Mouse (Mus musculus) CH12.LX (cell line): Measurements from ENCODE around the gene Slc22a14. TPM values are rescaled to one million over a fixed set of nuclear protein-coding genes. Genes with fewer than 3 reads are reported as not detected.

ENCODE experiments used
- DNase-seq: peaks from one replicate; pipeline ENCODE4 v3.0.0-alpha.2; 2013; ENCODE audit errors: extremely low read depth
- H3K27ac ChIP-seq: 2 replicates; pipeline ENCODE4 v1.5.1; 2012; ENCODE audit warnings: low read depth, mild to moderate bottlenecking, control low read depth, moderate library complexity; ENCODE audit not compliant: insufficient read depth
- H3K27me3 ChIP-seq: replicated peaks from 2 replicates; pipeline ENCODE3; 2012; ENCODE audit warnings: inconsistent platforms
- H3K36me3 ChIP-seq, 2 experiments: replicated peaks in 1 of 2; 2 replicates each; pipeline versions ENCODE3 to v1.6.1; 2012; ENCODE audit warnings: inconsistent platforms in 1 of 2, low read length in 1 of 2, mild to moderate bottlenecking in 1 of 2, mixed read lengths in 1 of 2, moderate library complexity in 1 of 2; ENCODE audit not compliant: control insufficient read depth in 1 of 2, insufficient read depth in 1 of 2
- H3K4me1 ChIP-seq, 2 experiments: 2 replicates each; pipeline ENCODE4 v1.6.1; 2012; ENCODE audit warnings: inconsistent platforms in 1 of 2, moderate library complexity in 1 of 2; ENCODE audit not compliant: insufficient read depth in 2 of 2, control insufficient read depth in 1 of 2
- H3K4me2 ChIP-seq: 2 replicates; pipeline ENCODE4 v1.6.1; 2012; ENCODE audit warnings: low read depth, mild to moderate bottlenecking, control low read depth; ENCODE audit not compliant: poor library complexity, insufficient read depth, severe bottlenecking
- H3K4me3 ChIP-seq, 3 experiments: fragments of 150-350 bp in 1 of 3; sonication (generic) in 1 of 3; replicated peaks in 1 of 3; 2 replicates each; pipeline versions ENCODE3 to v1.5.1; 2011 to 2012; ENCODE audit warnings: low read depth in 2 of 3, low read length in 2 of 3, mild to moderate bottlenecking in 2 of 3, moderate library complexity in 2 of 3, control low read depth in 1 of 3, improper control_type of control experiment in 1 of 3, inconsistent platforms in 1 of 3, mixed read lengths in 1 of 3; ENCODE audit not compliant: poor library complexity in 1 of 3
- H3K79me2 ChIP-seq: replicated peaks from 2 replicates; pipeline ENCODE4 v1.6.1; 2012; ENCODE audit warnings: mild to moderate bottlenecking, moderate library complexity; ENCODE audit not compliant: control insufficient read depth, poor library complexity, insufficient read depth, severe bottlenecking; ENCODE audit errors: extremely low read depth
- H3K9ac ChIP-seq: 2 replicates; pipeline ENCODE4 v1.6.1; 2012; ENCODE audit warnings: low read depth, mild to moderate bottlenecking, control low read depth, moderate library complexity; ENCODE audit not compliant: insufficient read depth
- H3K9me3 ChIP-seq: replicated peaks from 2 replicates; pipeline ENCODE3; 2012; ENCODE audit warnings: low read length, inconsistent platforms, mixed read lengths
- BHLHE40 ChIP-seq: IDR thresholded peaks from 2 replicates; pipeline ENCODE4 v1.6.1; 2011; ENCODE audit warnings: mild to moderate bottlenecking, low read depth, low read length, improper control_type of control experiment
- CHD2 ChIP-seq: IDR thresholded peaks from 2 replicates; pipeline ENCODE4 v1.6.1; 2011; ENCODE audit warnings: low read length, improper control_type of control experiment
- E2F4 ChIP-seq: IDR thresholded peaks from 2 replicates; pipeline ENCODE4 v1.6.1; 2011; ENCODE audit warnings: low read depth, low read length, improper control_type of control experiment; ENCODE audit not compliant: insufficient replicate concordance
- ELF1 ChIP-seq: IDR thresholded peaks from 2 replicates; pipeline ENCODE4 v1.6.1; 2014; ENCODE audit warnings: low read depth, mild to moderate bottlenecking, inconsistent platforms, low read length, improper control_type of control experiment
- ETS1 ChIP-seq: conservative IDR thresholded peaks from 2 replicates; pipeline ENCODE4 v1.6.1; 2012; ENCODE audit warnings: low read depth, mild to moderate bottlenecking, inconsistent platforms, low read length, improper control_type of control experiment, moderate library complexity
- GABPA ChIP-seq: IDR thresholded peaks from 2 replicates; pipeline ENCODE4 v1.6.1; 2012; ENCODE audit warnings: low read depth, low read length, improper control_type of control experiment, inconsistent platforms; ENCODE audit not compliant: insufficient replicate concordance
- HCFC1 ChIP-seq: IDR thresholded peaks from 2 replicates; pipeline ENCODE4 v1.6.1; 2012; ENCODE audit warnings: low read depth, mild to moderate bottlenecking, inconsistent platforms, low read length, improper control_type of control experiment
- IRF4 ChIP-seq: IDR thresholded peaks from 2 replicates; pipeline ENCODE4 v1.6.1; 2014; ENCODE audit warnings: low read depth, mild to moderate bottlenecking, inconsistent platforms, low read length, improper control_type of control experiment
- JUND ChIP-seq: conservative IDR thresholded peaks from 2 replicates; pipeline ENCODE4 v1.6.1; 2011; ENCODE audit warnings: low read depth, low read length, improper control_type of control experiment
- MAFK ChIP-seq: IDR thresholded peaks from 2 replicates; pipeline ENCODE4 v1.6.1; 2011; ENCODE audit warnings: low read length, improper control_type of control experiment; ENCODE audit not compliant: insufficient replicate concordance
- MAZ ChIP-seq: IDR thresholded peaks from 2 replicates; pipeline ENCODE4 v1.6.1; 2012; ENCODE audit warnings: low read depth, mild to moderate bottlenecking, inconsistent platforms, low read length, improper control_type of control experiment, moderate library complexity
- MEF2A ChIP-seq: IDR thresholded peaks from 2 replicates; pipeline ENCODE4 v1.6.1; 2014; ENCODE audit warnings: low read depth, mild to moderate bottlenecking, inconsistent platforms, low read length, improper control_type of control experiment, borderline replicate concordance
- NELFE ChIP-seq: IDR thresholded peaks from 2 replicates; pipeline ENCODE4 v1.6.1; 2011; ENCODE audit warnings: low read depth, low read length, improper control_type of control experiment
- PAX5 ChIP-seq: IDR thresholded peaks from 2 replicates; pipeline ENCODE4 v1.6.1; 2012; ENCODE audit warnings: low read length, inconsistent platforms, mixed read lengths
- SIN3A ChIP-seq: IDR thresholded peaks from 2 replicates; pipeline ENCODE4 v1.6.1; 2012; ENCODE audit warnings: low read length, improper control_type of control experiment, inconsistent platforms
- SMC3 ChIP-seq: IDR thresholded peaks from 2 replicates; pipeline ENCODE4 v1.6.1; 2011; ENCODE audit warnings: low read depth, low read length, improper control_type of control experiment
- UBTF ChIP-seq: IDR thresholded peaks from 2 replicates; pipeline ENCODE4 v1.6.1; 2012; ENCODE audit warnings: low read depth, mild to moderate bottlenecking, inconsistent platforms, low read length, improper control_type of control experiment, moderate library complexity
- ZC3H11A ChIP-seq: IDR thresholded peaks from 2 replicates; pipeline ENCODE4 v1.6.1; 2012; ENCODE audit warnings: low read depth, mild to moderate bottlenecking, inconsistent platforms, low read length, improper control_type of control experiment
- ZKSCAN1 ChIP-seq: IDR thresholded peaks from 2 replicates; pipeline ENCODE4 v1.6.1; 2012; ENCODE audit warnings: low read depth, inconsistent platforms, low read length, improper control_type of control experiment, borderline replicate concordance
- ZNF384 ChIP-seq: IDR thresholded peaks from 2 replicates; pipeline ENCODE4 v1.6.1; 2012; ENCODE audit warnings: low read depth, low read length, improper control_type of control experiment, inconsistent platforms
- dilution Hi-C: fragments of 300-500 bp; cut with MboI; formaldehyde crosslinking; loops from 2 replicates; pipeline ENCODE4 v1.14.3; 2020; ENCODE audit warnings: low sequenced_read_pairs; ENCODE audit not compliant: extremely low pct_unique_long_range_greater_than_20kb, extremely low pct_ligation_motif_present
- in situ Hi-C: fragments of 300-500 bp; cut with MboI; formaldehyde crosslinking; loops from 3 replicates; pipeline ENCODE4 v1.14.3; 2019; ENCODE audit warnings: low sequenced_read_pairs, low pct_ligation_motif_present, low pct_unique_long_range_greater_than_20kb, mixed read lengths
- polyA plus RNA-seq: library from polyadenylated mRNA; unstranded; fragments of >175 nt; gene quantifications from 2 replicates; pipeline ENCODE4 v1.2.1, GENCODE M21; 2012; ENCODE audit warnings: low read depth; ENCODE audit not compliant: insufficient read length
- total RNA-seq, 2 experiments: library from RNA; depleted of rRNA; stranded (reverse); fragments of 300-350 nt in 1 of 2; fragments of >200 nt in 1 of 2; gene quantifications; 2 replicates each; pipeline ENCODE4 v1.2.3; 2012 to 2014

The Slc22a14 gene
- total and polyA plus RNA-seq, 3 experiments: not detected

- TF ChIP-seq MEF2A: no peak
- no peak for TF ChIP-seq MAFK
- no peak for TF ChIP-seq ETS1
- TF ChIP-seq ZNF384: no peak
- no peak for TF ChIP-seq NELFE
- TF ChIP-seq ELF1: no peak
- no peak for TF ChIP-seq PAX5
- no peak for TF ChIP-seq E2F4
- TF ChIP-seq GABPA: no peak
- no peak for TF ChIP-seq ZC3H11A
- TF ChIP-seq JUND: no peak
- no peak for TF ChIP-seq BHLHE40
Measured at GRCm38 (mm10) chr9:119203617-119204016, 161.7 kb downstream of the Slc22a14 start.

GRCm38 (mm10) chr9:119201653-119202052 lies 163.7 kb downstream of the Slc22a14 start:
- Histone ChIP-seq H3K9ac (no peak overlapping the region), H3K27ac (no peak overlapping the region), H3K4me2 (no peak overlapping the region), H3K27me3 (peaks cover 4% of the 10 kb centered on the region), H3K4me3 (no peak overlapping the region), H3K9me3 (peaks cover 2% of the 10 kb centered on the region), H3K79me2 (no peaks in the 10 kb centered on the region), H3K36me3 (no peaks in the 10 kb centered on the region), H3K4me1 (no peaks in the 10 kb centered on the region)
- dilution Hi-C loops (no loop called here), in situ Hi-C loops (no loop called here)
- TF ChIP-seq SIN3A: no peak
- no peak for TF ChIP-seq UBTF
- no peak for TF ChIP-seq ZKSCAN1
- TF ChIP-seq MEF2A: no peak
- no peak for TF ChIP-seq ZC3H11A
- TF ChIP-seq MAFK: no peak
- TF ChIP-seq SMC3: no peak
- TF ChIP-seq ZNF384: no peak
- no peak for TF ChIP-seq MAZ
- no peak for TF ChIP-seq ELF1
- TF ChIP-seq IRF4: no peak
- TF ChIP-seq CHD2: no peak
- no peak for TF ChIP-seq HCFC1
- no peak for DNase-seq

More at GRCm38 (mm10) chr9:119203617-119204016, 161.7 kb downstream of the Slc22a14 start:
- H3K4me2 ChIP-seq: no peak overlapping the region
- no peaks in the 10 kb centered on the region for H3K79me2 ChIP-seq
- peaks cover 2% of the 10 kb centered on the region for H3K9me3 ChIP-seq
- dilution Hi-C loops: no loop called here
- no peaks in the 10 kb centered on the region for H3K36me3 ChIP-seq
- no peak for DNase-seq
- no peak overlapping the region for H3K9ac ChIP-seq
- in situ Hi-C loops: no loop called here
- H3K27ac ChIP-seq: no peak overlapping the region
- H3K4me3 ChIP-seq: no peak overlapping the region
- peaks cover 4% of the 10 kb centered on the region for H3K27me3 ChIP-seq
- no peaks in the 10 kb centered on the region for H3K4me1 ChIP-seq
